10 mouse cellular contexts compared by ENCODE assay signal in the genomic region with DNA sequence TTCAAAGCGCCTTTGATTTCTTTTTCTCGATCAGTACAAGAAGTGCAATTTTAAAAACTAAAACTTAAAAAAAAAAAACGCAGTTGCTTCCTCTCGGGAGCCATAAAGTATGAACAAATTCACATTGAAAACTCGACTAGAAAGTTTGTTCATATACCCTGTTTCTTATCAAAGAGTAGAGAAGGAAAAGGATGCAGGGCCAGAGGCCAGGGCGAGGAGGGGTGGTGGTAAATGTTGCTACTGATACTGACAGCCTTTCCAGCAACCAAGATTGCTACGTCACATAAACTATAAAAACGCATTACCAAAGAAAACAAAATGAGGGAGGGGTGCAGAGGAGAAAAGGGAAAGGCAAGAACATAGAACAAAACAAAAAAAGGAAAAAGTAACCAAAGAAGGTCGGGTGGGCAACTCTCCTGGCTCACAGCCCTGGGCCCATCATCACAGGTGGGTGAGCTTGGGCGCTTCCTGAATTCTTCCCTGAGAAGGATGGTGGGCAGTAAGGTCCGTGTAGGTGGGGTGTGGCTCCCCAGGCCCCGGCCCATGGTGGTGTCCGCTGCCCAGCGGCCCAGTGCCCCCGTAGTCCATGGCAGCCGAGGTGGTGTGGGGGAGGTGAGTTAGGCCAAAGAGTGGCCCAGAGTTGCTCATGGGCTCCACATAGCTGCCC. TPM values are rescaled to one million over a fixed set of nuclear protein-coding genes. Genes with fewer than 3 reads are reported as not detected.
DNase-seq lines count a peak whose midpoint lies in the region; ATAC-seq lines count a peak whose summit lies in the region.
"Had no signal": no experiment of that assay in that cellular context is flagged by ENCODE, and none has a peak within 500 bp of the region (broad histone marks: within the 10 kb centered on the region; RNA-seq: fewer than 3 reads in every experiment).

No protein-coding gene starts in this region.

- ATAC-seq in stomach, embryonic 14.5 days (ENCODE audit: insufficient number of reproducible peaks, insufficient read depth, low FRiP score, low read depth): no peak

- H3K4me1 ChIP-seq in limb, embryonic 10.5 days: peaks cover 98% of the 10 kb centered on the region
- peaks cover 33% of the 10 kb centered on the region for H3K4me1 ChIP-seq in stomach, embryonic 14.5 days (ENCODE audit: control insufficient read depth, insufficient read depth, low read length)

- H3K4me3 ChIP-seq in limb, embryonic 10.5 days: peak overlapping the region; percentile 47
- peak overlapping the region; percentile 78 for H3K4me3 ChIP-seq in stomach, embryonic 14.5 days (ENCODE audit: low read depth, low read length)

- no peaks in the 10 kb centered on the region for H3K9me3 ChIP-seq in limb, embryonic 10.5 days (replicated peaks)
- H3K9me3 ChIP-seq in stomach, embryonic 14.5 days (ENCODE audit: control insufficient read depth, low read depth, low read length): no peaks in the 10 kb centered on the region
- H3K9me3 ChIP-seq: G1E had no signal

- peak; percentile 20 for DNase-seq in kidney, postnatal 14 days
- DNase-seq in kidney, adult 18-20 months: no peak
- DNase-seq in fibroblast of lung, adult 2 months (ENCODE audit: low read depth): peak; percentile 26
- no peak for DNase-seq in limb, embryonic 10.5 days (ENCODE audit: low spot score)
- DNase-seq in c-Kit-positive CD71-positive TER-119-positive erythroid progenitor cells, embryonic 14.5 days (ENCODE audit: low spot score): no peak
- no peak for DNase-seq in cerebellum, adult 18-20 months
- DNase-seq: layer of hippocampus, adult 9-11 months had no signal

- peak overlapping the region; percentile 61 for H3K4me2 ChIP-seq in stomach, embryonic 14.5 days (replicated peaks; ENCODE audit: low read depth, low read length)
- H3K4me2 ChIP-seq: midbrain, embryonic 11.5 days had no signal

- peak overlapping the region; percentile 60 for H3K9ac ChIP-seq in stomach, embryonic 14.5 days (replicated peaks; ENCODE audit: low read depth, low read length)

- H3K27ac ChIP-seq in limb, embryonic 10.5 days: peak overlapping the region; percentile 81
- peak overlapping the region; percentile 98 for H3K27ac ChIP-seq in stomach, embryonic 14.5 days (ENCODE audit: low read length)

- 18% methylated on average over 16 of the region's 16 CpGs for WGBS in limb, embryonic 10.5 days
- WGBS in stomach, embryonic 14.5 days: 15% methylated on average over 16 of the region's 16 CpGs

- H3K36me3 ChIP-seq in limb, embryonic 10.5 days: peaks cover 21% of the 10 kb centered on the region
- peaks cover 15% of the 10 kb centered on the region for H3K36me3 ChIP-seq in stomach, embryonic 14.5 days (ENCODE audit: control insufficient read depth, insufficient read depth, low read length)
- H3K36me3 ChIP-seq: G1E had no signal

- peaks cover 72% of the 10 kb centered on the region for H3K27me3 ChIP-seq in limb, embryonic 10.5 days (ENCODE audit: low read depth, poor library complexity, severe bottlenecking)
- no peaks in the 10 kb centered on the region for H3K27me3 ChIP-seq in stomach, embryonic 14.5 days (ENCODE audit: control insufficient read depth, insufficient read depth, low read length)

RNA-seq across cellular contexts. Expression of gene Hoxa2, which starts 5.0 kb away (rescaled TPM):
- polyA plus RNA-seq in limb, embryonic 10.5 days (2016; fragmentation: Nextera tagmentation; extraction: Ambion mirVana): 4.5 and 5.3 TPM in 2 replicates
- 17.4 and 18.5 TPM in 2 replicates for polyA plus RNA-seq in stomach, embryonic 14.5 days (2014; fragmentation: Nextera tagmentation; extraction: Ambion mirVana)
- polyA plus RNA-seq: G1E had no signal

RNA-seq across cellular contexts. Expression of gene 5730596B20Rik, which starts 7.7 kb away (rescaled TPM):
- polyA plus RNA-seq in limb, embryonic 10.5 days (2016; fragmentation: Nextera tagmentation; extraction: Ambion mirVana): 1.1 and 1.3 TPM in 2 replicates
- 4.4 and 4.7 TPM in 2 replicates for polyA plus RNA-seq in stomach, embryonic 14.5 days (2014; fragmentation: Nextera tagmentation; extraction: Ambion mirVana)
- polyA plus RNA-seq: G1E; midbrain, embryonic 11.5 days had no signal

RNA-seq across cellular contexts. Expression of gene Hoxa1, which starts 11.5 kb away (rescaled TPM):
- 1.3 and 1.9 TPM in 2 replicates for polyA plus RNA-seq in limb, embryonic 10.5 days (2016; fragmentation: Nextera tagmentation; extraction: Ambion mirVana)
- 2.1 and 3.0 TPM in 2 replicates for polyA plus RNA-seq in stomach, embryonic 14.5 days (2014; fragmentation: Nextera tagmentation; extraction: Ambion mirVana)
- polyA plus RNA-seq: G1E had no signal

RNA-seq across cellular contexts. Expression of gene Hoxa4, which starts 21.9 kb away (rescaled TPM):
- 1.6 and 1.8 TPM in 2 replicates for polyA plus RNA-seq in limb, embryonic 10.5 days (2016; fragmentation: Nextera tagmentation; extraction: Ambion mirVana)
- polyA plus RNA-seq in stomach, embryonic 14.5 days (2014; fragmentation: Nextera tagmentation; extraction: Ambion mirVana): 6.7 and 6.8 TPM in 2 replicates
- polyA plus RNA-seq: G1E; midbrain, embryonic 11.5 days had no signal

RNA-seq across cellular contexts. Expression of gene Hoxa5, which starts 34.8 kb away (rescaled TPM):
- 9.8 and 10.4 TPM in 2 replicates for polyA plus RNA-seq in limb, embryonic 10.5 days (2016; fragmentation: Nextera tagmentation; extraction: Ambion mirVana)
- 24.4 and 27.1 TPM in 2 replicates for polyA plus RNA-seq in stomach, embryonic 14.5 days (2014; fragmentation: Nextera tagmentation; extraction: Ambion mirVana)
- polyA plus RNA-seq: G1E; midbrain, embryonic 11.5 days had no signal

Comparison
In these comparisons a context has a peak if more than half of its experiments do, and no peak if none do; other contexts are left out.
1. DNase-seq: peak in kidney, postnatal 14 days (single experiment) and fibroblast of lung, adult 2 months (single experiment); none in kidney, adult 18-20 months (single experiment), limb, embryonic 10.5 days (single experiment), c-Kit-positive CD71-positive TER-119-positive erythroid progenitor cells, embryonic 14.5 days (single experiment) and cerebellum, adult 18-20 months (0 of 2).